ENCODE assay signal across 8 mouse cellular contexts in the genomic region with DNA sequence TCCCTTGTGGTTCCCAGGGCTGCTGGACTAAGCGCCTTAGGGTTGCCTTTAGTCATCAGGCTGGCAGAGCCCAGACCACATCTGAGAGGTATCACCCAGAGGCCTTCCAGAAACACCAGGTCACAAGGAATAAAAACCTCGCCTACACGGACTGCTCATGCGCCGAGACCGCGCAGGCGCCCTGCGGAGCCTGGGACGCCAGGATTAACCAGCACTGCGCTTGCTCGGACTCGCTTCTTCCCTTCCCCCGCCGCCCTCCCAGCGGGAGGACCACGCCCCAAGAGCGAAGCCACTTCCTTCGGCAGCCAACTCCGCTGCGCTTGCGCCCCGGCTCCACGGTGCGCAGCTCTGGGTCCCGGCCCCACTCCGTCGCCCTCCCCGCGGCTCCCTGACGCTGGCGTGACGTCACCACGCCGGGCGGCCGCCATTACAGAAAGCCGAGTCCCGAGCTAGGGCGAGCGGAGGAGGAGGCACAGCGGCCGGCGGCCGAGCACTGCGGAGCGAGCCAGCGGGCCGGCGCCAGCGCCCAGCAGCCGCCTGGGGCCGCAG. TPM values are rescaled to one million over a fixed set of nuclear protein-coding genes. Genes with fewer than 3 reads are reported as not detected.
DNase-seq lines count a peak whose midpoint lies in the region; ATAC-seq lines count a peak whose summit lies in the region.

A gene (plus strand): TSS at position 284 of the 549 bp plus-strand sequence.

- peaks cover 41% of the 10 kb centered on the region for H3K4me1 ChIP-seq in hindbrain, embryonic 15.5 days (replicated peaks)

- H3K9ac ChIP-seq in hindbrain, embryonic 15.5 days = peak within 1 kb of the TSS; percentile 84

- H3K4me3 ChIP-seq in hindbrain, embryonic 15.5 days = peak within 1 kb of the TSS; percentile 100

- under 1% methylated on average over 43 of the region's 53 CpGs for WGBS in hindbrain, embryonic 15.5 days

- H3K27ac ChIP-seq in hindbrain, embryonic 15.5 days (replicated peaks) = peak within 1 kb of the TSS; percentile 95

- H3K27me3 ChIP-seq in hindbrain, embryonic 15.5 days = no peaks in the 10 kb centered on the region

- no peaks in the 10 kb centered on the region for H3K9me3 ChIP-seq in hindbrain, embryonic 15.5 days

- H3K36me3 ChIP-seq in hindbrain, embryonic 15.5 days = no peaks in the 10 kb centered on the region

- ATAC-seq in hindbrain, embryonic 15.5 days (ENCODE audit: low FRiP score, low read depth) = peak; percentile 97

- peak within 1 kb of the TSS; percentile 96 for H3K4me2 ChIP-seq in hindbrain, embryonic 15.5 days

- DNase-seq in T-cell, adult 2 months (ENCODE audit: low spot score) = peak; percentile 99
- peak; percentile 98 to 99 for DNase-seq in cerebellum, postnatal 36 days
- DNase-seq in frontal cortex, postnatal 36 days (ENCODE audit: low spot score in 2 of 2) = peak; percentile 98 to 99
- peak; percentile 98 for DNase-seq in left cerebral cortex, adult 11 months (ENCODE audit: low spot score)
- DNase-seq in lung, postnatal 4 days = peak; percentile 99 to 100
- DNase-seq in retina, postnatal 7 days (ENCODE audit: low read depth, low spot score) = peak; percentile 98
- peak; percentile 97 for DNase-seq in urinary bladder, adult 2 months (ENCODE audit: low spot score)

RNA-seq across cellular contexts. Expression of the gene that starts here (rescaled TPM):
- polyA plus RNA-seq in hindbrain, embryonic 15.5 days (2015; fragmentation: Nextera tagmentation; extraction: Ambion mirVana) = 126 and 131 TPM in 2 replicates
- polyA plus RNA-seq in urinary bladder, adult 2 months (2012; rRNA removed) = 49.0 and 50.1 TPM in 2 replicates

Comparison
In these comparisons a context has a peak if more than half of its experiments do, and no peak if none do; other contexts are left out.
1. Peak in every context shown above with its lines: DNase-seq, ATAC-seq, H3K4me3 ChIP-seq and H3K27ac ChIP-seq.